Mouse (Mus musculus): Measurements from ENCODE around the gene Ube2d3.

Gene Ube2d3

DNA sequence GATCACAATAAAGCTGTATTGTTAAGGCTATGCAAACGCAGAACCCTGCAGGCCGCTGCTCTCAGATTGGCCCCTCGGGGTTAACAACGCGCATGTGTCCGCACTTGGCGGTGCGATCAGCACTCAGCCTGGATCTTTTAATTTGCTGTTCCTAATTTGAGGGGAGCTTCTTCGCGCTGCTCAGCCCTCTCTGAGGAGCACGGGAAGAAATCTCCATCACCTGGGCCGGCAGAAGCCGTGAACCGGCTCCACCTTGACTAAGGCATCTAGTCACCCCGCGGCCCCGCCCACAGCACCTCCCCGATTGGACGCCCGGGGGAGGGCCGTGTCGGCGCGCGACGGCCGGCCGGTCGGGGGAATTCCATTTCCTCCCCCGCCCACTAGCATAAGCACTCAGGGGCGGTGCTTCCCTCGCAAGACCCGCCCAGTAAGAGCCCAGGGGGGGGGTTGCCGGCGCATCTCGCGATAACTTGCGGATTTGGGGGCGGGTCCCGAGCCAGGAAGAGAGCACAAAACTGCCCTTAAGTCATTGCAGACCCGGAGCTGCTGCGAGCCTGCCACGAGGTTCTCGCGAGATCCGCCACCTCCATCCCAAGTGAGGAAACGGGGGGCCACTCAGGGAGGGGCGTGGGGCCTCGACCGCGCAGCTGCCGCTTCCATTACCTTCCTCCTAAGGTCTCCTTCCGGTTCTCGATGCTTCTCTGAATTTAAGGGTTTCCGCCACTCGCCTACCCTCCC is at the start of gene Ube2d3:
Gene Ube2d3 (plus strand): TSS at position 392 of the 738 bp plus-strand sequence.
- DNase-seq (ENCODE audit: low spot score in 2 of 2) = peak; percentile 99

DNA sequence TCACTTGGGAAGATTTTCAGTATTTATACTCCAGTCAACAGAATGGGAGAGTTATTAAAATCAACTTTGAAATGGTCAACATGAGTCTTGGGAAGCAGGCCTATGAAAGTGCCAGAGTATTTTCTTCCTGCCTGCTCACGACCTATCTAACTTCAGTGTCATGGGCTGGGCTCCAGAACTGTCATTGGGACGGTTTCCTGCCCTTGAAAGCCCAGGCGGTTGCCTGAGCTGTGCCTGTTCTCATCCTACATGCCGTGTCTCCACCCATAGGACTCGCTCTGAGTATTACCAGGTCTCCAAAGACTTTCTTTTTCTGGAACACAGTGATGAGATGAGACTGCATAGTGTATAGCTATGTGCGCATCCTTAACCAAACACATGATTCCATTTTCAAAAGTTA is 44.8 kb upstream of the Ube2d3 start:
- no peak for DNase-seq (ENCODE audit: low spot score in 2 of 2)

DNA sequence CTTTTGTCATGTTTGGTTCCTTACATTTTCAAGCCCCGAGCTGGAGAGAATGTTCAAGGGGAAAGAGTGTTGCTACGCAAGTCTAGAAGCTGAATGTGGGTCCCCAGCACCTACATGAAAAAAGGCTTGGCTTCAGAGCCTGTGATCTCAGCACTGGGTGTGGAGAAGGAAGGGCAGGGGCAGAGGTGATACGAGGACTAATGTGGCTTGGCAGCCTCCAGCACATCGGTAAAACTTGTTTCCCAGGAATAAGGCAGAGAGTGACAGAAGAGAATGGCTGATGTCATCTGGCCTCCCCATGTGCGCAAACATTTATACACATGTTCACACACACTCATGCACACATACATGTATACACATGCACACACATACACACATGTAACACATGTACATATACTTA is 42.9 kb upstream of the Ube2d3 start:
- DNase-seq (ENCODE audit: low spot score in 2 of 2) = no peak

DNA sequence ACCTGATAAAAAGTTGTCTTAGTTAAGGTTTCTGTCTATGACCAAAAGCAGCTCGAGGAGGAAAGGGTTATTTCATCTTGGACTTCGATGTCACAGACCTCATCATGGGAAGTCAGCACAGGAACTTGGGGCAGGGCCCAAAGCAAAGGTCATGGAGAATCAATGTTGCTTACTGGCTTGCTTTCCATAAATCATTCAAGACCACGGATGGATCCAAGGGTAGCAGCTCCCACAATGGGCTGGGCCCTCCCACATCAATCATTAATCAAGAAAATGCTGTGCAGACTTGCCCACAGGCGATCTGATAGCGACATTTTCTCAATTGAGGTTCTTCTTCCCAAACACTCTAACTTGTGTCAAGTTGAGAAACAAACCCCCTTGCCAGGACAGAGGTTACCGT is 41.9 kb upstream of the Ube2d3 start:
- DNase-seq (ENCODE audit: low spot score in 2 of 2) = no peak

DNA sequence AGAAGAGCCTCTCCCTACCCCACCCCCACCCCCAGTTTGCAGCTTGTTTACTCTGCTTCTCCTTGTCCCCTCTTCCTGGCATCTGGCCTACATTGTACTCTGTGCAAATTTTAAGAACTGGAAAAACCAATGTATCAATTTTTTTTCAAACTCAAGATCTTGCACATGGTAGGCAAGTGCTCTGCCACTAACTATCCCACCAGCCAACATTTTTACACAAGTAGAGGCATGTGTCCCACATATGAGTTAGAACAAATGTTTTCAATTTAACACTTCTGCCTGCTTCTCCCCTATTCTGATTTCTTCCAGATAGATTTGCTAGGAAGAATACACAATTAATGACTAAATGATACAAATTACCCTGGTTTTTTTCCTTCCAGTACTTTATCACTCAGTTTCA is 40.8 kb upstream of the Ube2d3 start:
- DNase-seq (ENCODE audit: low spot score in 2 of 2) = no peak

DNA sequence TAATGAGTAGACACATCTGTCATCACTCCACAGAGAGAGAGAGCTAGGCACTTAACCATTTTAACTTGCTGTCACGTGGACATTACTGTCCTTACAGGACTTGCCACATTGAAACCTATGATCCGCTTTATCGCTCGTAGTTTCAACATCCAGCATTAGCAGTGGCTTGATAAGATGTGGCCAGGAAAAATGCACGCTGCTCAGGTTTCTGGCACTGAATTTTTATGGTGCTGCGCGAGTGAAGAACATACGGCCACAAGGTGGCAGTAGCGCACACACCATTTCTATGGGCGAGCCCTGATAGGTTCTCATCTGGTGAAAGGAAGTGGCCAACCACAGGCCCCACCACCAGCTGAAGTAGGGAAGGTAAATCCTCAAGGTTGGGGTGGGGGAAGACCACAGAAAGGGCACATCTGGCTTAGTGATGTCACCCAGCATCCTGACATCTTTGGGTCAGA is 35.7 kb upstream of the Ube2d3 start:
- DNase-seq (ENCODE audit: low spot score in 2 of 2) = peak; percentile 82 to 87

DNA sequence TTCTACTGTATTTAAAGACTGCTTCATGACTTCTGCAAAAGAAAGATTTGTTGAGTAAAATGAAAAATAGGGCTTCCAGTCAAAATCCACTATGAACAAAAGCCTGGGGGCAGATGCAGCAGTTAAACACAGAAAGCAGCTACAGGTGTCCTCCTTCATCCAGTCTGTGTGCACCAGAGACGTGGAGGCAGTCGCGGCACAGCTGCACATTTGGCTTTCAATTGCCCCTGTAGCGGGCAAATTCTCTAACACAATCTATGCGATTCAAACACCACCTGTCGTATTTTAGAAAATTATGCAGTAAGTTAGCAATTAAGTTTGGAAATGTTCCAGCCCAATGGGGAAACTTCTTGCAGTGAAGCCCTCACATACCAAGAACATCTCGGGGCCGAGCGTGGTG is 34.7 kb upstream of the Ube2d3 start:
- DNase-seq (ENCODE audit: low spot score in 2 of 2) = no peak

DNA sequence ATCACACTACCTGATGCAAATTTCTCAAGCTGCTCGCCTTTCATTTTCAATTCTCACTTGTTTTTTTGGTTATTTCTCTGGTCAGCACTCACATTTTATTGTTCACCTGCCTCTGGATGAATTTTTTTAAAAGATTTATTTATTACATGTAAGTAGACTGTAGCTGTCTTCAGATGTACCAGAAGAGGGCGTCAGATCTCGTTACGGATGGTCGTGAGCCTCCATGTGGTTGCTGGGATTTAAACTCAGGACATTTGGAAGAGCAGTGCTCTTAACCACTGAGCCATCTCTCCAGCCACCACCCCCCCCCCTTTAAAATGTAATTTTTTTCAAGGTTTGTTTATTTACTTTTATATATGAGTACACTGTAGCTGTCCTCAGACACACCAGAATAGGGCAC is 34.1 kb upstream of the Ube2d3 start:
- no peak for DNase-seq (ENCODE audit: low spot score in 2 of 2)

DNA sequence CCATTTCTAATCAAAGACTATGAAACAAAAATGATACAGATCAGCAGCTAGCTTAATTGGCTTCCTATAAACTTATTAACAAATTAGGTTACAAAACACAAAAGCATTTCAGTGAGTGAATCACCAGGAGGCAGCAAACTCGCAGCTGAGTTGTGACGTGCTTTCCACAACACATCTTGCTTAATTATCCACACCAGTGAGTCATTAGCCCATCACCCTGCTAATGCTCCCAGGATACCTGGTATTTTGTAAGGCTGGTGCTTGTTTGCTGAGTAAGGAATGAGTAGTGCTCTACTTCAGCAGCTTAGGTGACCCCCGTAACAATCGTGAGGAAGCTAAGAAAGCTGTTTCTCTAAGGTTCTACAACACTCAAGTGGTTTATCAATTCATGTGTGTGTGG is 33.4 kb upstream of the Ube2d3 start:
- no peak for DNase-seq (ENCODE audit: low spot score in 2 of 2)

DNA sequence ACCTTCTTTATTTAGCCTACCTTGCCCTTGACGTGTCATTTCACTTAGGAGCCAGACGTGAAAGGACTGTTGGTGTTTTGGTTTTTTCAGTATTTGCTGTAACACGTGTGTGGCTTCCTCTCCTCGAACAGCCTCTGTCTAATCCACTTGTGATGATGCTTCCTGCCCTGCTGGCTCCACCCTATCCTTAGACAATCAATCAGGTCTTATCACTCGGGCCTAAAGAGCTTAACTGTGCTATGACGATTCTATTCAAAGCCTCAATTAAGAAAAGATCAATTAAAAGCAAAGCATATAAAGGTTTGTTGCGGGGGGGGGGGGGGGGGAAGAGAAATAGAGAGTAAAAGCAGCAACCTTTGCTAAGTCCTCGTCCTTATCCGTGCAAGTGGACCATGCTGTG is 30.6 kb upstream of the Ube2d3 start:
- DNase-seq (ENCODE audit: low spot score in 2 of 2) = no peak

DNA sequence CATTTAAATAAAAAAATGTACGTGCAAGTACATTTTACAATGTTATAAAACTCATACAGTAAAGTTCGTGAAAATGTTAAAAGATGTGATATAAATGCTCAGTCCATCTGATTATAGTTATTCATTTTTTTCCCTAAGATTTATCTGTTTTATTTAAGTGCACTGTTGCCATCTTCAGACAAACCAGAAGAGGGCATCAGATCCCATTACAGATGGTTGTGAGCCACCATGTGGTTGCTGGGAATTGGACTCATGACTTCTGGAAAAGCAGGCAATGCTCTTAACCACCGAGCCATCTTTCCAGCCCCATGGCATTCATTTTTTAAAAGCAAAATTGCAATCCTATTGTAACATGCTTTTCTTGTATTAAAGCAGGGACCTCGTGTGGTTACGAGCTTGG is 28.7 kb upstream of the Ube2d3 start:
- DNase-seq (ENCODE audit: low spot score in 2 of 2) = no peak

DNA sequence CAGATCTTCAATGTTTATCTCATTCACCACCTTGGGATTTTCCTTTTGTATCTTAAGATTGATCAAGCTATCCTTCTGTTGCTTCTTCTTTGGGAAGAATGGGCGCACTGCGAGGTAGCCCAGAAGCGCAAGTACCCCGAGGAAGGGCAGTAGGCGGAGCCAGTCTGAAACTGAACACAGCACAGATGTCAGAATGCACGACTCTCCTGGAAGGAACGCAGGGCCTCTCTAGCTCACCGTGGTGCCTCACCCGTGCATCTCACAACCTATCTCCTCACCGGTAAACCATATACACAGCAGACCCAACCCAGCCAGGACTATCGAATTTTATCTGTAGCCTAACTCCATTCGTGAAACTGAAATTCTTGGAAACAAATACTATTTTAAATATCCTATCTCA is 26.9 kb upstream of the Ube2d3 start:
- DNase-seq (ENCODE audit: low spot score in 2 of 2) = no peak

DNA sequence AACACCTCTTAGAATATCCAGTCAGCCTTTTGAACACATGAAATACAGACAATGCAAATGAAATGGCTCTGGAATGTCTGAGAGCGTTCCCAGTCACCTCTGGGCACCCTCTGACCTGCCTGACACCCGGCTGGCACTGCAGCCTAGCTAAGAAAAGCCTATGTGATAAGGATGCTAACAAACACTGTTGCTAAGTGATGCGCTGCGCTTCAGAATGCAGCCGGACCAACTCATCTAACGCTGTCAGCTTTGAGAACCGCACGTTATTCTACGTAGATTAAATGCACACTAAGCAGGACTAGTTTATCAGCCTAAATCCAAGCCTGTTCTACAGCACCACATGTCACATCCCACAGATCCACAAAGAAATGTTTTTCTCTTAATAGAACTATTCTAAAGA is 26.1 kb upstream of the Ube2d3 start:
- DNase-seq (ENCODE audit: low spot score in 2 of 2) = no peak

DNA sequence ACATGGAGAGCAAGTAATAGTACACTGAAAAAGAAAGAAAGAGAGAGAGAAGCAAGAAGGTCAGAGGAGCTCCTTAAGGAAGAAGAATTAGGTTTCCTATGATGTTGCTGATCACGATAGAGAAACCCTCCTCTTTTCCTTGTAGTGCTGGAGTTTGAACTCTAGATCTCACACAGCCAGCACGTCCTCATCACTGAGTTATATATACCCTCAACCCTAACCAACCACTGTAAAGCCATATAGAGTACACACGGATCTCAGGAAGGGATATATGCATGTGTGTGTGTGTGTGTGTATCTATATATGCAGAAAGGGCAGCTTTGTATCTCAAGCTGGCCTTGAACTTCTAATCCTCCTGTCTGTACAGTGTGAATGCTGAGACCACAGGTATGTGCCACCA is 20.7 kb upstream of the Ube2d3 start:
- DNase-seq (ENCODE audit: low spot score in 2 of 2) = no peak

DNA sequence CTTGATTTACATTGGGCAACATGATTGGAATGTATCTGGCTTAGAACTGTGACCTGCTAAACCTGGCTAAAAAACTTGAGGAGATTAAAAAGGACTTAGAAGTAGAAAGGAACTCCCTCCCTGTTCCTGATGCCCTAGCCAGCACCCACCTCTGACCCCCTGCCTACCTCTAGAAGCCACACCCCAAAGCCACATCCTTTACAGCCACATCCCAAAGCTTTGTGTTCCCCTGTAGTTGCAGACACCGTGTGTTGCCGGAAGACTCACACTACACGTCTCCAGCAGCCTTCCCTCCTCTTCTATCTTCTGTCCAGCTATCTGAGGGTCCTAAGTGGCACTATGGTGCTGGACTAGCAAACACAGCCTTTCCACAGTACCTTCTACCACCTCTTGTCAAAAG is 20.1 kb upstream of the Ube2d3 start:
- peak in 1 of 2 experiments; percentile 14 for DNase-seq (ENCODE audit: low spot score in 2 of 2)

DNA sequence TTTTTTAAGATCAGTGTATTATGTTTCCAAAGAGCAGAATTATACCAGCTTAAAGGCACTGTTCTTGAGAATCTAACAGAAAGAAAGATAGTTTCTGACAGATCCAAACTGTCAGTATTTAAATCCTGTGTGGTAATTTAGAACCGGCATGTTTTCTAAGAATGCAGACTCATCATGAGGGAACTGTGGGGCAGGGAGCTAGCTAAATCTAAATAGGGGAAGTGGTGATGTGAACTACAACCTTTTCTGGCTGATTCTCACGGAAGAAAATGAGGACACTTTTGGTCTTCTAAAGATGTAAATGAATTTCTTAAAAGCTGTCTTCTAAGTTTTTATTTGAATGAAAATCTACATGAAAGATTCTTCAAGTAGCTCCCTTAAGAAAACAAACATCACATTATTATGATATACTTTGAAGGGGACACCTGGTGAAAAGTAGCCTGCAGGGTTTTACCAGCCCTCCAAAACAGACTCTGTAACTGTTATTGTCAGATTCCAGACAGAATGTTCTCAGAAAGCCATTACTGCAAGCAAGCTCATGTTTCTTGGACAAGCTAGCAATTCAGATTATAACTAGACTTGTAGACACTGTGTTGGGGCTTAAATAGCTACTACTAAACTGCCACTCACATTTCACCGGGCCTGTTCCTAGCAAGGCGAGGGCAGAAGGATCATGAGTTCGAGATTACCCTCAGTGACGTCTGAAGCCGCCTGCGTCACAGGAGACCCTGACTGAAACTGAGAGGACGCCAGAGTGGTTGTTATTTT is 17.2 kb upstream of the Ube2d3 start:
- DNase-seq (ENCODE audit: low spot score in 2 of 2) = peak in 1 of 2 experiments; percentile 21

DNA sequence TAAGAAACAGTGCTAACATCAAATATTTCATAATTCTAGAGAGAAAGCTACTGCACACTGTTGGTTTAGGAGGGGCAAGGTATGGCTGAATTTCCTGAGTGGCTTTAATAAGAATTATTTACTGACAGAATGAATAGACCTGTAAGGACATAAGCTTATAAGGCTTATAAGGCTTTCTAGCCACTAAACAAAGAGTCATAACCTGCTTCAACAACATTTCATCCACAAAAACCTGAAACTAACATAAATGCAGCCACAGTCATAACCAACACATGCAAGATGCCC is 16.7 kb upstream of the Ube2d3 start:
- no peak for DNase-seq (ENCODE audit: low spot score in 2 of 2)

DNA sequence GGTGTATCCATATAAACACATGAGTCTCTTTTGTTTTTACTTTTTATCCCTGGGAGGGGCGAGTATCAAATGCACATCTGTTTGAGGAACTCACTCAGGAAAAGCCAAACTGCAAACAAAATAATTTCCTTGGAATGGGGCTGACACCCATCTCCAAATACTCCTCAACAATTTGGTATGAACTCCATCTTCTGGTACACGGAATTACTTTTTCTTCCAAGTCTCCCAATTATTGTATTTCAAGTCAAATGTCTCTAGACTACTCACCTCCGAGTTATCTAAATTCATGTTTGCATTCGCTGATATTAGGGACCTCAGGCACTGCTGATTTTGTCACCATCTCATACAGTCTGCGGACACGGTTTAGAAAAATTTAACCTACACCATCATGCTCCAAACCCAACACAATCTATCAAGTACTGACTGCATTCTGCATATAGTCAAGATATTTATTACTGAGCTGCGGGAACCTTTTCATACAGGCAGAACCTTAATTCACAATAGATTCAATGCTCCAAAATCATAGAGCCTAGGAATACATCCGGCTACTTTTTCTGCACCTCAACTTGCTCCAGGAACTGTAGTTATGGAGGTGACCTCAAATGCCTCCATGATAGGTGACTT is 15.6 kb upstream of the Ube2d3 start:
- no peak for DNase-seq (ENCODE audit: low spot score in 2 of 2)

DNA sequence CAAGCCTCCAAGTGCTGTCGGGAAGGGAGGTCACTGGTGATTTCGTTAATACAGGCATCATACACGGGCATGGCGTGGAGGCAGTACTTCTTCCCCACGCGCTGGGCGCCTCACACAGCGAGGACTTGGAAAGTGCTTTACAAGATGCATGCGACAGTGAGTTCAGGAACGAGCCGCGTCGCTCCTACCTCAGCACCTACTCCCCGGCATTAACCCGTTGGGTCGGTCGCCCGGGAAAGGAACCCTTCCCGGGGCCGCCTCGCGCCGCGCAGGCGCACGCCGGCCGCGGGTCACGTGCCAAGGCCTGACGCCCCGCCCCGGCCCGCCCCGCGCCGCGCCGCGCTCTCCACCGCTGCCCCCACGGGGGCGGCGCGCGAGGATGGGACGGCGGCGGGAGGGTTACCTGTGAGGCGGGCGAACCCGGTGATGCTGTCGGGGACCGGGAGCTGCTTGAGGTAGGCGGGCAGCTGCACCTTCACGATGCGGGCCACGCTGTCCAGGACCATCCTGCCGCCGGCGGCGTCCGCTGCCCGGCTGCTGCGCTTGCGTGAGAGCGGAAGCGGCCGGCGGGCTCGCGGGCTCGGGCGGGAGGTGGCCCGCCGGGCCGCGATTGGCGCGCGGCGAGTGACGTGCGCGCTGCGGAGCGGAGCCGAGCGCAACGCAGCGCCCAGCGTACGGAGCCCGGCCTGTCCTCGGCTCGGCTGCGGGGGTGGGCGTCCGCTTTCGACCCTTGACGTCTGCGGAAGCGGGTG is 14.9 kb upstream of the Ube2d3 start:
- peak; percentile 82 to 86 for DNase-seq (ENCODE audit: low spot score in 2 of 2)

DNA sequence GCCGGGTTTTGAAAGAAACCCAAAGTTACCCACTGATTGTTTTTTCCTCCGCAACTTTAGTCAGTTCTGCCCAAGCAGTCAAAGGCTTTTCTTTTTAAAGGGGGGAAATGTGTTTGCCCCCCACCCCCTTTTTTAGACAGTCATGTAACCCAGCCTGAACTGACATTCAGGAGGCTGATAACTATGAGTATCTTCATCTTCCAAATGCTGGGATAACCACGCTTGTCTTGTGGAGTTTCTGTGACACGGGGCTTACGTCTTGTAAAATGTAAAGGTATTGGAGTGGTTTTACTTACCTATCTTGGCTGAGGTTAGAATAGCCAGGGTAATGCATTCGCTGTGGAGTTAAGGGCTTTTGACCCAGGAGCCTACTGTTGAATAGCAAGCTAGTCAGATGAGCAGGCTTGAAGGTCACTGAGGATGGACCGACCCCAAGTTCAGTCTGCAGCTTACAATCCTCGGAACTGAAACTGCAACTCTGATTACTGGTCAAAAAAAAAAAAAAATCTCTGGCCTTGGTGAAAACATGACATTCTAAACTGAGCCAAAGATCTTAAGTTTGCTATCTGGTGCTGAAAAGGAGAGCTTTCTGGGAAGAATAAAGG is 14.2 kb upstream of the Ube2d3 start, which contains the start of gene Cisd2:
Gene Cisd2 (minus strand): TSS at position 318 of the 605 bp plus-strand sequence.
- DNase-seq (ENCODE audit: low spot score in 2 of 2) = peak in 1 of 2 experiments; percentile 11

DNA sequence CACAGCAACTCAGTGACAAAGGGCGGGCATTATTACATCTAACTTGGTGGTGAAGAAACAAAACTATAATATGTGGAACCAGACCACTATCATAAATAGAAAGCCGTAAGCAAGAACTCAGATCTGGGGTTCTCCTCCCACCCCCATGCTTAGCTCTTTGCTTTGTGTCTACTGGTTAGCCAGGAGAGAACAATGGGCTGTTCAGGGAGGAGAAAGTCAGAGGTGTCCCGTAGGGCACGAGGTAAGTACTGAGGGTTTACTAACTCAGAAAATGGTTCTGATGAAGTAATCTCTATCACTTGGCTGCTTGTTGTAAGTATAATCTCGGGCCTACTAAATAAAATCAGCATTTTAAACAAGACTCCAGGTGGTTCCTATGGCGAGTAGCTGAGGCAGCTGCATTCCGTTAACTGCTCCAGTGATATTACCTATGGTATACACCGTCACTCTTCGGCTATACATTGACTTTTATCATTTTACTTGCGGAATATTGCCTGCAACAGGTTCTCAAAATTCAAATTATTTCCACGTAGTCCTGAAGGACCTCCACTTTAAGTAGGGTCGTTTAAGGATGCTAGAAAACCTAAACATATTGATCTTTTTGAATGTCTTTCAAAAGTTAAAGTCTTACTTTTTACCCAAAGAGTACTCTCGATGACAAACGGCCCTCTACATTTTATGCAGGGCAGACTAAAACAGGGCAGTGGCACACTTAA is 890 bp upstream of the Ube2d3 start:
- DNase-seq (ENCODE audit: low spot score in 2 of 2) = no peak

All from spleen, postnatal 36 days (tissue).